Mouse (Mus musculus): ENCODE results near the gene Rmi1. TPM values are rescaled to one million over a fixed set of nuclear protein-coding genes. Genes with fewer than 3 reads are reported as not detected.
"Not testable (repeated sequence)": the region's sequence is repeated elsewhere in the genome, so short reads cannot be mapped to it uniquely, and the experiment has no call there.

Gene Rmi1
- total and polyA plus RNA-seq, 2 experiments from 2014 or later, result 13.3 to 16.1 TPM

GRCm38 (mm10) chr13:58384779-58385546, 17.1 kb upstream of the Rmi1 start, which contains the start of gene 2210016F16Rik:
TSS of gene 2210016F16Rik (minus strand) at chr13:58385225.
- H3K27me3 ChIP-seq (ENCODE audit: control insufficient read depth, insufficient read depth, low read length), result no peaks in the 10 kb centered on the region
- WGBS, result 3% methylated on average over 78 of the region's 80 CpGs
- H3K36me3 ChIP-seq (replicated peaks; ENCODE audit: control insufficient read depth, insufficient read depth, low read length), result peaks cover 30% of the 10 kb centered on the region
- peak; percentile 61 for DNase-seq (ENCODE audit: low spot score)
- no peak for TF ChIP-seq EP300 (IDR thresholded peaks at IDR 0.05; ENCODE audit: low read depth)
- TF ChIP-seq CTCF (IDR thresholded peaks at IDR 0.05; ENCODE audit: low read depth), result no peak
- H3K9me3 ChIP-seq (replicated peaks; ENCODE audit: control insufficient read depth, low read length), result 0 out of 2 replicates have a peak, but pooled peaks cover 17% of the 10 kb centered on the region
- H3K4me3 ChIP-seq (ENCODE audit: low read depth, low read length), result peak within 1 kb of the TSS; percentile 56
- peak; percentile 74 for ATAC-seq (ENCODE audit: insufficient read depth, low read depth)
- peak within 1 kb of the TSS; percentile 57 for H3K9ac ChIP-seq (replicated peaks; ENCODE audit: low read depth, low read length)
- peak within 1 kb of the TSS; percentile 2; the same call in 1 of the 2 replicates for H3K27ac ChIP-seq (ENCODE audit: low read depth)
- peaks cover 6% of the 10 kb centered on the region; the same call in 1 of the 2 replicates for H3K4me1 ChIP-seq (ENCODE audit: control insufficient read depth, insufficient read depth)
- peak within 1 kb of the TSS; percentile 72 for H3K4me2 ChIP-seq (ENCODE audit: low read depth, low read length)

DNA sequence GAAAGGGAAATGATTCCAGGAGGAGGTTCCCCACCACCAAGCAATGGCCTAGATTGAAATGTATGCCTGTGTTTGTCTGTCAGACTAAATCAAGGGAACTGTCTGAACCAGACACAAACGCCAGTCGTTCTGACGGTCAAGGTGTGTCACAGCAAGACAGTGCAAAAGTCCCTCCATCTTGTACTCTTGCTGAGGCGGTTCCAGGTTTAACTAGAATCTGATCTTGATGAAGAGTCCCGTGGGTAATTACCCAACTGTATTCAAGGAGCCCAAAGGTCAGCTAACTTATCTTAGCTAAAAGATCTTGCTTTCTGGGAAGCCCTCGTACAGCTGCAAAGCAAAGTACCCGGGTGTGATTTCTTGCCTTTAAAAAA, 16.5 kb upstream of the Rmi1 start:
- Histone ChIP-seq H3K4me3 (ENCODE audit: low read depth, low read length) (peak overlapping the region; percentile 56), H3K4me2 (ENCODE audit: low read depth, low read length) (peak overlapping the region; percentile 72; the same call in 1 of the 2 replicates), H3K9me3 (replicated peaks; ENCODE audit: control insufficient read depth, low read length) (0 out of 2 replicates have a peak, but pooled peaks cover 12% of the 10 kb centered on the region), H3K36me3 (replicated peaks; ENCODE audit: control insufficient read depth, insufficient read depth, low read length) (peaks cover 32% of the 10 kb centered on the region), H3K4me1 (ENCODE audit: control insufficient read depth, insufficient read depth) (peaks cover 6% of the 10 kb centered on the region; the same call in 1 of the 2 replicates), H3K27ac (ENCODE audit: low read depth) (0 out of 2 replicates have a peak overlapping the region, but pooled peaks have one; percentile 2), H3K27me3 (ENCODE audit: control insufficient read depth, insufficient read depth, low read length) (no peaks in the 10 kb centered on the region), H3K9ac (replicated peaks; ENCODE audit: low read depth, low read length) (peak overlapping the region; percentile 57; the same call in 1 of the 2 replicates)
- WGBS, result 85% methylated on average over 7 of the region's 7 CpGs
- no peak for ATAC-seq (ENCODE audit: insufficient read depth, low read depth)
- DNase-seq (ENCODE audit: low spot score), result no peak
- TF ChIP-seq EP300 (IDR thresholded peaks at IDR 0.05; ENCODE audit: low read depth) (no peak), CTCF (IDR thresholded peaks at IDR 0.05; ENCODE audit: low read depth) (no peak)

- 8% methylated on average over 7 of the region's 7 CpGs for WGBS
- Histone ChIP-seq H3K9me3 (replicated peaks; ENCODE audit: control insufficient read depth, low read length) (no peaks in the 10 kb centered on the region), H3K27ac (ENCODE audit: low read depth) (no peak overlapping the region), H3K4me1 (ENCODE audit: control insufficient read depth, insufficient read depth) (peaks cover 6% of the 10 kb centered on the region; the same call in 1 of the 2 replicates), H3K9ac (replicated peaks; ENCODE audit: low read depth, low read length) (no peak overlapping the region), H3K27me3 (ENCODE audit: control insufficient read depth, insufficient read depth, low read length) (no peaks in the 10 kb centered on the region), H3K4me3 (ENCODE audit: low read depth, low read length) (no peak overlapping the region), H3K36me3 (replicated peaks; ENCODE audit: control insufficient read depth, insufficient read depth, low read length) (peaks cover 24% of the 10 kb centered on the region), H3K4me2 (ENCODE audit: low read depth, low read length) (no peak overlapping the region)
- DNase-seq (ENCODE audit: low spot score), result peak; percentile 54
- peak; percentile 57 for ATAC-seq (ENCODE audit: insufficient read depth, low read depth)
- peak; percentile 78 for TF ChIP-seq CTCF (IDR thresholded peaks at IDR 0.05; ENCODE audit: low read depth)
- TF ChIP-seq EP300 (IDR thresholded peaks at IDR 0.05; ENCODE audit: low read depth), result no peak
These were observed 14.1 kb upstream of the Rmi1 start for GRCm38 (mm10) chr13:58387948-58388347.

- peaks cover 6% of the 10 kb centered on the region; the same call in 1 of the 2 replicates for H3K4me1 ChIP-seq (ENCODE audit: control insufficient read depth, insufficient read depth)
- TF ChIP-seq EP300 (IDR thresholded peaks at IDR 0.05; ENCODE audit: low read depth) (no peak), CTCF (IDR thresholded peaks at IDR 0.05; ENCODE audit: low read depth) (no peak)
- 36% methylated on average over 3 of the region's 3 CpGs for WGBS
- H3K9me3 ChIP-seq (replicated peaks; ENCODE audit: control insufficient read depth, low read length), result no peaks in the 10 kb centered on the region
- H3K27ac ChIP-seq (ENCODE audit: low read depth), result no peak overlapping the region
- no peak for ATAC-seq (ENCODE audit: insufficient read depth, low read depth)
- H3K9ac ChIP-seq (replicated peaks; ENCODE audit: low read depth, low read length), result no peak overlapping the region
- H3K4me3 ChIP-seq (ENCODE audit: low read depth, low read length), result no peak overlapping the region
- H3K27me3 ChIP-seq (ENCODE audit: control insufficient read depth, insufficient read depth, low read length), result no peaks in the 10 kb centered on the region
- peaks cover 27% of the 10 kb centered on the region for H3K36me3 ChIP-seq (replicated peaks; ENCODE audit: control insufficient read depth, insufficient read depth, low read length)
- no peak for DNase-seq (ENCODE audit: low spot score)
- H3K4me2 ChIP-seq (ENCODE audit: low read depth, low read length), result no peak overlapping the region
These were observed 13.7 kb upstream of the Rmi1 start for GRCm38 (mm10) chr13:58388379-58388778.

DNA sequence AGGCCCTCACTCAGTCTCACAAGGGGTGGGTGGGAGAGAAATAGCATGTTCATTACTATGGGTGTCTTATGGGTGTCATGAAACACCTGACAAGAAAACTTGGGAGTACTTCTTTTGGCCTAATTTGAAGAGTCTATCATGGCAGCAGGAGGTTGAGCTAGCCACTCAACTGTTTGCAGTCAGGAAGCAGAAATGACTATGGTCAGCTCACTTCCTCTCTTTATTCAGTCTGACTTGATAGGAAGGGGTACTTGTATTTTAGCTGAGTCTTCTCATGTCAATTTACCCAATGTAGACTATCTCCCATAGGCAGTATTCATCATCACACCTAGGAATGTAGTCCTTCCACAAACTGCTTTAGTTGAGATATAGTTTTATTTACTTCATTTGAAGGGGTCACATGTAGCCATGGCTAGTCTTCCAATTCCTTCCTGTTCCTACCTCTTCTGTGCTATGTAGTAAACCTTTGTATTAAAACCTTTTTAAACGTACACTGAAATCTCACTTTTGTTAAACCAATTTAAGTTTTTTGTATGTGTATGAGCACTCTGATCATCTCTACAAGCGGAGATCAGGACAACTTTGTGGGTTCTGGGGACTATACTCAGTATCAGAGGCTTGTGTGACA, 12.6 kb upstream of the Rmi1 start:
- Histone ChIP-seq H3K36me3 (replicated peaks; ENCODE audit: control insufficient read depth, insufficient read depth, low read length) (peaks cover 35% of the 10 kb centered on the region), H3K9me3 (replicated peaks; ENCODE audit: control insufficient read depth, low read length) (no peaks in the 10 kb centered on the region), H3K4me1 (ENCODE audit: control insufficient read depth, insufficient read depth) (no peaks in the 10 kb centered on the region), H3K27ac (ENCODE audit: low read depth) (no peak overlapping the region), H3K27me3 (ENCODE audit: control insufficient read depth, insufficient read depth, low read length) (no peaks in the 10 kb centered on the region), H3K4me2 (ENCODE audit: low read depth, low read length) (no peak overlapping the region), H3K4me3 (ENCODE audit: low read depth, low read length) (no peak overlapping the region), H3K9ac (replicated peaks; ENCODE audit: low read depth, low read length) (no peak overlapping the region)
- TF ChIP-seq EP300 (IDR thresholded peaks at IDR 0.05; ENCODE audit: low read depth) (no peak), CTCF (IDR thresholded peaks at IDR 0.05; ENCODE audit: low read depth) (no peak)
- DNase-seq (ENCODE audit: low spot score) (no peak), ATAC-seq (ENCODE audit: insufficient read depth, low read depth) (no peak)
- 82% methylated on average over 2 of the region's 2 CpGs for WGBS

DNA sequence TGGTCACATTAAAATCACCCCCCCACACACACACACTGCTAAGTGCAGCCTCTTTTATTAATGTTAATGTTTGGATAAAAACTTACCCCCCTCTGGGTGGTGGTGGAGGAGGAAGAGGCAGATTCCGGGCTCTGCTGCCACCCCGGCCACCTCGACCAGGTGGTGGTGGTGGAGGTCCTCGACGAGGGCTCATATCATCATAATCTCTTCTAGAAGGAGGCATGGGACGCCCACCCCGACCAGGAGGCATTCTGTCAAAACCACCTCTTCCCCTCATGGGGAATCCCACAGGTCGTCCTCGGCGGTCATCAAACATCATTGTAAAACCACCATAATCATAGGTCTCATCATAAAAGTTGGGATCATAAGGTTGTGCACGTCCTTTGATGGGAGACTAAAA, 7.7 kb upstream of the Rmi1 start:
- WGBS, result 75% methylated on average over 11 of the region's 11 CpGs
- ATAC-seq (ENCODE audit: insufficient read depth, low read depth); DNase-seq (ENCODE audit: low spot score); H3K9ac ChIP-seq (replicated peaks; ENCODE audit: low read depth, low read length); H3K4me1 ChIP-seq (ENCODE audit: control insufficient read depth, insufficient read depth); H3K4me2 ChIP-seq (ENCODE audit: low read depth, low read length); H3K27ac ChIP-seq (ENCODE audit: low read depth); H3K27me3 ChIP-seq (ENCODE audit: control insufficient read depth, insufficient read depth, low read length); H3K9me3 ChIP-seq (replicated peaks; ENCODE audit: control insufficient read depth, low read length); H3K4me3 ChIP-seq (ENCODE audit: low read depth, low read length): not testable (repeated sequence)
- peaks cover 73% of the 10 kb centered on the region for H3K36me3 ChIP-seq (replicated peaks; ENCODE audit: control insufficient read depth, insufficient read depth, low read length)
